Mouse (Mus musculus): ENCODE measurements at regions not wholly inside any gene's neighbourhood (a gene's known extent, or its start where the extent isn't known, plus 50 kb on each side); places are given as distances from the start of the nearest gene placed in this dataset.

GRCm38 (mm10) chr9:115857301-115857700 is 52.0 kb upstream of the Gadl1 start:
- Histone ChIP-seq H3K4me3 (replicated peaks) (no peak overlapping the region), H3K9me3 (no peaks in the 10 kb centered on the region), H3K36me3 (replicated peaks; ENCODE audit: low read length) (no peaks in the 10 kb centered on the region), H3K4me1 (peaks cover 24% of the 10 kb centered on the region), H3K27me3 (replicated peaks) (no peaks in the 10 kb centered on the region)
- TF ChIP-seq FLI1 (IDR thresholded peaks at IDR 0.05; ENCODE audit: low read length) (no peak), GATA1 (IDR thresholded peaks at IDR 0.05; ENCODE audit: borderline replicate concordance, low read length) (no peak)

GRCm38 (mm10) chr9:115858848-115859247 is 50.4 kb upstream of the Gadl1 start:
- Histone ChIP-seq H3K4me3 (replicated peaks) (no peak overlapping the region), H3K36me3 (replicated peaks; ENCODE audit: low read length) (no peaks in the 10 kb centered on the region), H3K9me3 (no peaks in the 10 kb centered on the region), H3K27me3 (replicated peaks) (no peaks in the 10 kb centered on the region), H3K4me1 (peaks cover 20% of the 10 kb centered on the region)
- TF ChIP-seq GATA1 (IDR thresholded peaks at IDR 0.05; ENCODE audit: borderline replicate concordance, low read length), result no peak
- no peak for TF ChIP-seq FLI1 (IDR thresholded peaks at IDR 0.05; ENCODE audit: low read length)
